Mouse (Mus musculus): ENCODE results near the gene Pitpnc1.

Gene Pitpnc1

DNA sequence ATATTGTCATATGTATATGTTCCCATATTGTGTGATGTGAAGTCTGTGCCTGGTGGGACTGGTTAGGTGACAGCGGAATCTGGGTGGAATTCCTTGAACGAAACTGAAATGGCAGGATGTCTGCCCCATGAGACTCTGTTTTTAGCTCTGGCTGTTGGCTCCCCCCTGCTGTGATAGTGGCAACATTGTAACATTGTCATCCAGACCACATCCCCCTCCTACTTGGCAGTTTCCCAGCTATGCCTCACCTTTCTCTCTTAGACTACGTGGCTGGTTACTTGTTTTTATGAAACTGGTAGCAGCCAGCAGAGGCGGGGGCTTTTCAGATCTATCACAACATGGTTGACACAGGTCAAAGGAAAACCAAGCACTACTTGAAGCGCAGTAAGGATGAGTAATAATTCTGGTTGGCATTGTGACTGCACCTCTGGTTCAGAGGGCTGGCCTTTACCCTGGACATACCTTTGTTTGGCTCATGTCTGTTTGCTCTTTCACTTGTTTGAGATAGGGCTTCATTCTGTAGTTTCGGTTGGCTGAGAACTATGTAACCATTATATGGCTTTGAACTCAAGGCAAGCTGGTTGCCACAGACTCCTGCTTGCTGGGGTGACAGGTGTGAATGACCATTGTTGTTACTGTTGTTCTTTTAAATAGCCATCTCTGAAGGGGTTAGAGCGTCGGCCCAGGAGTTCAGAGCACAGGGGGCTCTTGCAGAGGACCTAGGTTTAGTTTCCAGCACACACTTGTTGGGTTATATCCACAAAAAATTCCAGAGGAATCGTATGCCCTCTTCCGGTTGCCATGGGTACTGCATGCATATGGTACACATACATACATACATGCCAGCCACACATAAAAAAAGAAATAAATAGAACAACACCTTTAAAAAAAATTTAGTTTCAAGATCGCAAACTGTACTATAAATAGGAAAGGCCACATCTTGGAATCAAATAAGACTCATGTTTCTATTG is 183.0 kb downstream of the Pitpnc1 start:
- no peak for DNase-seq (ENCODE audit: extremely low read depth, low read depth, low spot score)

DNA sequence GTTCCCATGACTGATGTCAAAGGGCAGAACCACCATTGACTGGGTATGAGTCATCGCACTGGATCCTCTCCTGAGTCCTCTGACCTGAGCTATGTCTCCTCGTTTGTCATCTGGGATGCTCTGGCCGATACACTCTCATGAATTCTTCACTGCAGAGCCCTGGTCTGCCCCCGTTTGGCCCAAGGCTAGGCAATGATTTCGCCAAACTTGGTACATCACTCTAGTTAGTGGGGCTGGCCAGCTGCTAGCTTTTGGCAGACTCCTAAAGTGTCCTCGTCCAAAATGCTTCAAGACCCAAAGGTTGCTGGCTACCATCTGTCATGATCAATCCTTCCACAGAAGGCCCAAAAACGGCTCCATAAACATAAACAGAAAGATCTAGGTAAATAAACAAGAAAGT is 184.8 kb downstream of the Pitpnc1 start:
- no peak for DNase-seq (ENCODE audit: extremely low read depth, low read depth, low spot score)

DNA sequence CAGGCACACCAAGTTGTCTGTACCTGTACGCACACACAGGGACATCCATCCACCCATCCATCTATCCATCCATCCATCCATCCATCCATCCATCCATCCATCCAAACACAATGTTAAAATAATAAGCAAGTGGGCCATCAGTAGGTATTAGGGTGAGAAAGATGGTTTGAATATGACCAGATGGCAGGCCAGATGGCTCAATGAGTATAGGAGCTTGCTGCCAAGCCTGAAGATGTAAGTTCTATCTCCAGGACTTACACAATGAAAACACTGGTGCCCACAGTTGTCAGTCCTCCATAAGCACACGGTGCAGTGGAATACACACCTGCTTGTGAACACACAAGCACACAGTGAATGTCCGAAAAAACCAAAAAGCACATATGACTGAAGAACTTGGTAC is 186.9 kb downstream of the Pitpnc1 start:
- DNase-seq (ENCODE audit: extremely low read depth, low read depth, low spot score): no peak

DNA sequence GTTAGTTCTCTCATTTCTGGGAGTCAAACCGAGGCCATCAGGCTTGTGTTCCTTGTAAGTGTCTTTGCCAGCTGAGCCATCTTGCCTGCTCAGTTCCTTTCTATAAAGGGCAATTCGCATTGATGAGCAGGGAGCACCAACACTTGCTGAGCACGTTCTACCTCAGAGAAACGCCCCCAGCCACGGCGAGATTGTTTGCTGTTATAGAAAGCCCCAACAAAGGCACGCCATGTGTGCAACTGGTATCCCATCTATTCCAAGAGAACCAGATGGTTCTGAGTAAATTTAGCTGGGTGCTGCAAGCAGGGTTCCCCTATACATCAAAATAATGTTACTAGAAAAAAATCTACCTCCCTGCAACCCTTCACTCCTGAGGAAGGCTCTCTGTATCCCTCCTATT is 188.0 kb downstream of the Pitpnc1 start:
- no peak for DNase-seq (ENCODE audit: extremely low read depth, low read depth, low spot score)

DNA sequence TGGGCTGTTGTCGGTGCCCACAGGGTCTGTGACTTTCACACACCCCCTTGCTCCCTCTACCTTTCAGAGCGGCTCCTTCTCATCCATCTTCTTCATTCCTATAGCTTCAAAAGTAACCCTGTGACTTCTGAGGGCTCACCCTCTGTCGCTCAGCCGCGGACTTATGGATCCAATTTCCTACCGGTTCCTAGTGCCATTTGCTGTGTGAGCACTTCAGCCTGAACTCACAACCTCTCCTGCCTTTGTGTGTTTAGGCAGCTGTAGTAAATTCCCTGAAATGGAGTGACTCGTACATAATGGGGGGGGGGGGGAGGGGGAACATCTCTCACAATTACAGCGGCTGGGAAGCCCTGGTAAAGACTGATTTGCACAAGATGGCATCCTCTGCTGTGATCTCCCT is 191.2 kb downstream of the Pitpnc1 start:
- no peak for DNase-seq (ENCODE audit: extremely low read depth, low read depth, low spot score)

DNA sequence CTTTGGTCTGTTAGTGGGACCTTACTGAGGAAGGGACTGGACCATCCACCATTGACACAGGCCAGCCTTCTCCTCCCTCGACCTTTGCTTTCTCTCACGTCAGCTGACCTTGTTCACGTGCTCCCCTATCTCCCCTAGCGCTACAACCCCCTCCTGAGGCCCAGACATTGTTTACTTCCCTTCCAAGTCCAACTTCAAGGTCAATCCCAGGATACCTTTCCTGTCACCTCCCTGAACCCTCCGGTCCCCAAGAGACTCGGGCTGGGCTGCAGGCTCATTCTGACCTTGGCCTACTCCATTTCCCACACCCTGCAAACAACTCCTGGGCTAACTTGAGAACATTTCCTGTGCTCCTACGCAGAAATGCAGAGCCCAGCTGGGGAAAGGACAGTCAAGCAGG is 193.6 kb downstream of the Pitpnc1 start:
- no peak for DNase-seq (ENCODE audit: extremely low read depth, low read depth, low spot score)

DNA sequence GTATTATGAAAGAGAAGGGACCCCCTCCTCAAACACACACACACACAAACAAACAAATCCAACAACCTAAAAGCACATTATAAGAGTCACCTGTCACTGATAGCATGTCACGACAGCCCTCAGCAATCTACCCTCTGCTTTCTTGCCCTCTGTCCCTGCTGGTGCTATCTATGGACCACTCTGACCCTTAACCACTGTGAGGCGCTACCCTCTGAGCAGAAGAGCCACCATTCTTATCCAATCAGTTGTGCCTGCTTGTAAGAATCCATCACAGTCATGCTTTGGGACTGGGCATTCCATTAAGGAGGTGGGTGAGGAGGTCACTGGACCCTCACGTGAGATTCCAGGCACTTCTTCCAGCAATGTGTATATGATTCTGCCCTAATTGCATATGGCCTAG is 194.2 kb downstream of the Pitpnc1 start:
- DNase-seq (ENCODE audit: extremely low read depth, low read depth, low spot score): no peak

DNA sequence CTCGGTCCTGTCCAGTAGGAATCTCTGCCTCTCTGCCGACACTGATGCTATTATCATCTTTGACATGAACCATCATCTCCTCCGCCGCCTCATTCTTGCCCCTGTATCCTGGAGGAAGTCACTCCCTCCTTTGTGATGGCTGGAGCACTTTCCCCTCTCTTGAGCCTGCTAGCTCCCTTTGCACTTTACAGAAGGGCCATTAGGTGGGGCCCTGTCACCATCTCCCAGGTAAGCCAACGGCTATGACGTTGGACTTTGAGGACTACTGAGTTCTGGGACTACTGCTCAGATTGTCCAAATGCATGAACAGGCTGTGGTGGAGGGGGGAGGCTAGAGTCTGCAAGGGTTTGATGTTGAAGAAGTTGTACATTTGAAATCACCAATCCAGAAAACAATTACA is 194.6 kb downstream of the Pitpnc1 start:
- DNase-seq (ENCODE audit: extremely low read depth, low read depth, low spot score): no peak

DNA sequence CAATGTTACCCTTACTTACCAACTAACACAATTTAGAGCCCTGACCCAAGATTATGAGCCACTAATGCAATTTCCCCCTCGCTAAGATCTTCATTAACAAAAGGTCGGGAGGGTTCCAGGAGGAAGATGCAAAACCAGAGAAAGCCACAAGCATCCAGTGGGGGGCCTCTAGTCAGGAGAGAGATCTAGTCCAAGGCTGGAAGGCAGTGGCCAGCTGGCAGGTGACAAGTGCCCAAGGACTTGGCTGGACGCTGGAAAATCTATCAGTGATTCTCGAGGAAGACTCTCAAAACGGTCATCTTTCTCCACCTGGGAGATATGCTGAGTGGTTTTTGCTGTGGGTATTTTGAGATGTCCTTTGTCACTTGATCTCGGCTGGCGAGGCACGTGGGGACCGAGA is 196.3 kb downstream of the Pitpnc1 start:
- DNase-seq (ENCODE audit: extremely low read depth, low read depth, low spot score): no peak

DNA sequence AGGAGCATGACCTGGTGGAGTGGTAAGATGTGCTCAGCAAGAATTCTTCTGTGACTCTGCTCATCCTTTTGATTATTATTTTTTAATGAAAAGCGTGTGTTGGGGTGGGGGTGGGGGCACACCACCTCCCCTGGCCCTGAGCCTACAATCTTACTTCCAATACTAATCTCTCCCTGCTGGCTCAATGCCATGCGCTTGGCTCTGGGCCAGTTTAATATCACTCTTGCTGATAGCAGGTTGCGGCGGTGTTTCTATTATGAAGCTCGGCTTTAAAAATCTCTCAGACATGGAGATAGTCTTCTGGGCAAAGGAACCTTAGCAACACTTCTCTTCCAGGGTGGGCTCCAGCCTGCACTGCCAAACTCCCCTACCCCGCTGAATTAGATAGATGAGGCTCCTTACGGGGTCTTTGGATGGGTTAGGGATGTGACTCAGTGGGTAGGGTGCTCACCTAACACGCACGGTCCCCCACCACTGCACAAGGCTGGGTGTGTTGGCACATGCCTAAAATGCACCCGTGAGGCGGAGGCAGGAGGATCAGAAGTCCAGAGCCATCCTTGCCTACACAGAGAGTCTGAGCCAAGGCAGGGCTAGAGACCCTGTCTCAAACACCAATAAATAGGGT is 198.0 kb downstream of the Pitpnc1 start:
- no peak for DNase-seq (ENCODE audit: extremely low read depth, low read depth, low spot score)

DNA sequence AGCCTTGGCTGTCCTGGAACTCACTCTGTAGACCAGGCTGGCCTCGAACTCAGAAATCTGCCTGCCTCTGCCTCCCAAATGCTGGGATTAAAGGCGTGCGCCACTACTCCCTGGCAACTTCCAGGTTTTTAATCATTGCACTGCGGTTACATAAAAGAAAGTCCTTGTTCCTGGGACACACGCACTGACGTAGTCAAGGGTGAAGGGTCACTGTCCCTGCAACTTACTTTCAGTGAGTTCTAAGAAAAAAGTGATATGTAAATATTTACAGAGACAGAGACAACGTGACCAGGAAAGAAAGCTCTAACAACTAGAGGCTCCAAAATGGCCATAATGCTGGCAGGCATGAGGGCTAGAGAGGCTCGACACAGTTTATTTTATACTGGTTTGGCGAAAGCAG is 199.9 kb downstream of the Pitpnc1 start:
- no peak for DNase-seq (ENCODE audit: extremely low read depth, low read depth, low spot score)

DNA sequence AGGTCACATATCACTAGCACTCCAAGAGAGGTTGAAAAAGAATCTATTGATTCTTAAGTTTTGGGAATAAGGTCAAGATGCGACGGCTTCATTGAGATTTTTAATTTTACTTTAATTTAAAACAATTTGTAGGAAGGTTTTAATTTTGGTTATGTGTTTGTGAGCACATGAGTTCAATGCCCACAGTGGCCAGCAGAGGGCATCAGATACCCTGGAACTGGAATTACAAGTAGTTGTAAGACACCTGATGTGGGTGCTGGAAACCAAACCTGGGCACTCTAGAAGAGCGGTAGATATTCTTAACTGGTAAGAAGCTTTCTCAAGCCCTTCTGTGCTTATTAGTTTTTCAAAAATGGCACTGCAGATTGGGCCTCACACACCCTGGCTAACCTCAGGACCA is 203.0 kb downstream of the Pitpnc1 start:
- no peak for DNase-seq (ENCODE audit: extremely low read depth, low read depth, low spot score)

DNA sequence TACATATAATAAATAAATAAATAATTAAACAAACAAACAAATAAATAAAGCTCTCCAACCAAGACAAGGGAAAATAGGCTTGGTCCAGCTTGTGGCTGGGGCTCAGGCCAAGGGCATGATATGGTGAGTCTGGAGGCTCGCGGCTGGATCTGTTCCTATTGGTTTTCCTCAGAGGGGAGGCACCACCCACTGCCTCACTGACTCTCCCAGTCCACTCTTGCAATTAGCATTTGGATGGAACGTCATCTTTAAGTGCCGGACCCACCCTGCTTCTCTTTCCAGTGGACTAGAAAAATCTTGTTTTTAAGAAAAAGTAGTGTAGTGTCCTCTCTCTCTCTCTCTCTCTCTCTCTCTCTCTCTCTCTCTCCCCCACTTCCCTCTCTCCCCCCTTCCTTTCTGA is 204.6 kb downstream of the Pitpnc1 start:
- no peak for DNase-seq (ENCODE audit: extremely low read depth, low read depth, low spot score)

DNA sequence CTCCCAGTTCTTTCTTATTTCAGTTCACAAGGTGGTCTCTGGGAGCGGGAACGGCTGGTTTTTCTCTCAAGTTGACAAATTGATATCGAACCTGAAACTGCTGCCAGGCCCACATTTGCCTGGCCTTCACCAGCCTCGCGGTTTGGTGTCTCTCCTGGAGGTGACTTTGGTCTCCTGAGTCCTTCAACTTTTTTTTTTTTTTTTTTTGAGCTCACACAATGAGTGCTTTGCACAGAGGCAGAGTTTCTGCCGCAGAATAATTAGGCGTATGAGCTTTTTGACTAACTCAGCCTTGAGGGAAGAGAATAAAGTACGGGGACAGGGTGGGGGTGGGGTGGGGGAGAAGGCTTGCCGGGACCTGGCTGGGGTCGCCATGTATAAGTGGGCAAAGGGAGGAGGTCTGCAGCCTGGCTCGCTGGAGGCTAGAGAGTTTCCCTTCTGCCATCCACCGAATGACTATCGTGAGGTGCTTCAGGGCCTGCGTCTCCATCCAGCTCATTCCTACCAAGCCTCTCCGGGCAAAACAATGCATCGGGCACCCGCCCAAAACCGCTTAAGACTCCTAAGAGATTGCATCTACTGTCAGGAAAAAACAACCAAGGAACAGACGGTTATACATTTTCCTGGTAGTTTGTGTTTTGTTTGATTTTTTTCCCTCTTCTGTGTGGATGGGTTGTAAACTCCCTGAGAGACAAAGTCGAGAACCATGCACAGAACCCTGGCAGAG is 205.4 kb downstream of the Pitpnc1 start:
- no peak for DNase-seq (ENCODE audit: extremely low read depth, low read depth, low spot score)

DNA sequence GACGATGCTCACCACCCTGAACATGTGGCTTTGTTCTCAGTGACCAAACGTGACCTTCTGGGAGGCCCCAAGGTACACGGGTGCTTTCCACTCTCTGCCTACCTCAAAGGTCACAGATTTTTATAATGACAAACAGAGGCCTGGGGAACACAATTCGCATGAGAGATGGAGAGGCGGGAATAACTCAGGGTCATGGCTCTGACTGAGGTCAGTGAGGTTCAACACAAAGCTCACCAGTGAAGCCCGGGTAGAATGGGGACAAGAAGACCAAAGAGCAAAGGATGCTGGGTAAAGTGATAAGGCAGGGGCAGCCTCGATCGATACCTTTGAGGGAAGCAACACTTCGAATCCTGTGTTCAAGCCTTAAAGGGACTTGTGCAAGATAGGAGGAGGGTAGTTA is 206.7 kb downstream of the Pitpnc1 start:
- no peak for DNase-seq (ENCODE audit: extremely low read depth, low read depth, low spot score)

DNA sequence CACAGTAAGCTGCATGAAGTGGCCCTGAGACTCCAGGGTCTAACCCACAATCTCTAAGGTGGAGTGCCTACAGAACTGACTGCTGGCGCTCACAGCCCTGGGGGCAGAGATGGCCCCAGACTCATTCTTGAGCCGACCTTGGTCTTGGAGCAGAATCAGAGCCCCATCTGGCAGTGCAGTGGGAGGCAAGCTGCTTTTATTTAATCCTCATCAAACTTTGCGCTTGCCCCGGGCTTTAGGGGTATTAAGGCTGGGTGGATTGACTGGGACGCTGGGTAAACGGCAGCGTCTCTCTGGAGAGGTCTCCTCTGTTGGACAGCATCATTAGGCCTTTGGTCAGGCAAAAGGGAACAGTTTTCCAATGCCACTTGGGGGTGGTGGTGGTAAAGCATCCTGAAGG is 211.1 kb downstream of the Pitpnc1 start:
- no peak for DNase-seq (ENCODE audit: extremely low read depth, low read depth, low spot score)

DNA sequence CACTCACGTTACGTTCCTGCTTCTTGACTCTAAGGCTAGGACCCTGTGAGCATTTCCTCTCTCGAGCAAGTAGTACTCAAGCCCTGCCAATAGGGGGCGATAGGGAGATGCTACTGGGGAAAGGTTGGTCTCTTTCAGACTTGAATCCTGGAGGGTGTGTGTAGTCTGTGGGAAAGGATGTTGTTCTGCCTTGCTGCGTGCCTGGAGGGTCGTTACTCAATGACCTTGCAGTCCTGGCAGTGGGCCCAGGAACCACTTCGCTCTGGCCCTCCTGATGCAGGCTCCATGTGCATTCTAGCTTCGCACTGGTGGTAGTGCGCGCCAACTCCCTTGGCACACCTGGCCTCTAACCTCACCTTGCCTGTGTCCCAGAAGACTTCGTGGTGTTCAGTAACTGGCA is 215.3 kb downstream of the Pitpnc1 start:
- DNase-seq (ENCODE audit: extremely low read depth, low read depth, low spot score): no peak

DNA sequence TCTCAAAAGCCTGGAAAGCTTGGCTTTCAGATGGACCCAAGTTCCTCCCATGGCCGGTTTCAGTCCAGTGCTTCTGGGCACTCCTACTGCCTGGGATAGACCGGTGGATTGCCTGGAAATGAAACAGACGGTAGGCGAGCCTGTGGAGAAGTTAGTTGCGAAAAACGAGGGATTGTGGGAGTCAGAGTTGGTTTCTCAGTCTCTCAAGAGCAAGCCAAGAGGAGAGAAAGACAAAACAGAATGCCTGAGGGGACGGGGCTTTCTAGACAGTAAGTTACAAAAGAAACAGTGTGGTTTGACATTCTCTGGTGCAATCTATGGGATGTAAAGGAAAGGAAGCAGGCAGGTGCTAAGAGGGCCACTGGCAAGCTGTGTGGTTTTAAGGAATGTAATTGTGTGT is 216.3 kb downstream of the Pitpnc1 start:
- peak; percentile 89 for DNase-seq (ENCODE audit: extremely low read depth, low read depth, low spot score)

DNA sequence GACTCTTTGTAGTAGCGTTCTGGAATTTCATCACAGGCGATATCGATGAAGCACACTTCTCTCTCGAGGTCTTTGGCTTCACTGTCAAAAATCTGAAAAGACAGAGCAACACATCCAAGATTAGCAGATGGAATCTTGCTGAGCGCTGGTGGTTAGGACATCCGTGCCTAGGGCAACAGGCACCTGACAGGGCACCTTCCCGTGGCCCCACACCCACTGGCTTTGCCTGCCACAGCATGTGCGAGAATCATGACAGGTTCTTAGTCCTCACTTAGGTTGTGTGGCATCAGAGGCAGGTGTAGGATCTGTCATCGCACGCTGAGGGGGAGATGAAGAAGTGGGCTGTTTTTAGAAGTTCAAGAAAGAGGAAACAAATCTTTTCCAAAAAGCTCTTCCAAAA is 218.5 kb downstream of the Pitpnc1 start:
- peak; percentile 42 for DNase-seq (ENCODE audit: extremely low read depth, low read depth, low spot score)

DNA sequence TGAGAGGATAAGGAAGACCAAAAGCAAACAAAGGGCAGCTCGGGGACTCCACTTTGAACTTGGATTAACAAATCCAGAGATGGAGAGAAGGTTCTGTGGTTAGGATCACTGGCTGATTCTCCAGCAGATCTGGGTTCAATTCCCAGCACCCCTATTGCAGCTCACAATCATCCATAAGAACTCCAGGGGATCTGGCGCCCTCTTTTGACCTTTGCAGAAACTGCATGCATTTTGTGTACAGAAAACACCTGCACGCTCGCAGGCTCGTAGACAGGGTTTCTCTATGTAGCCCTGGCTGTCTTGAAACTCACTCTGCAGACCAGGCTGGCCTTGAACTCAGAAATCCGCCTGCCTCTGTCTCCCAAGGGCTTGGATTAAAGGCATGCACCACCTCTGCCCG is 219.0 kb downstream of the Pitpnc1 start:
- no peak for DNase-seq (ENCODE audit: extremely low read depth, low read depth, low spot score)

DNA sequence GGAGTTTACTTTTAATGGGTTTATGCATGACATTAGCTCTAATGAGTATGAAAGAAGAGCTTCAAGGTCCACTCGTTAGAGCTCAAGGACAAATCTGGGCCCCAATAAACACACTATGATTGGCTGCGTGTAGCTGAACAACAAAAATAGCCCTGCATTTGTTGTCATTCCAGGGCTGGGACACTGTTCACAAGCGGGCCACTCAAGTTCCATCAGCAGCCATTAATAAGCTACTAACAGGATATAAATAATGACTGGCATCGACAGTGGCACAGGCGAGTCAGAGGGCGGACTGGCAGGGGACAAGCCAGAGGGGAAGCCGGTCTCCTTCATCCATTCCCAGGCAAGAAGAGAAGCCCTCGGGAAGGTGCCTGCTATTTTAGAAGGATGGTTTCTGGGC is 219.6 kb downstream of the Pitpnc1 start:
- no peak for DNase-seq (ENCODE audit: extremely low read depth, low read depth, low spot score)

DNA sequence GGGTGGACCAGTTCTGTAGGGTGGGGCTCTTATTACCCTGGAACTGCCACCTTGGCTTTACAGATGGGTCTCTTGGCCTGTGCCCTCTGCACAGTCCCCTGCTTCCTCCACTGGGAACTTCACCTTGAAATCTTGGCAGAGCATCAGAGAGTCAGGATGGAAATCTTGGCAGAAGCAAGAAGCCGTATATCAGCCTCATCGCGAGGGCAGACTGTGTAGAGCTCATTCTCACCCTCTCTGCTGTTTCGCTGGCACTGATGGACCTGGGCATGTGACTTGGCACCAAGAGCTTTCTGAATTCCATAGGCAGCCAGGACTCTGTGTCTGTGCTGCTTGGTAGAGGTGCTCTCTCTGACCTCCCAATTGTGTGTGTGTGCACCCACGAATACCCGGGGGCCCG is 221.7 kb downstream of the Pitpnc1 start:
- DNase-seq (ENCODE audit: extremely low read depth, low read depth, low spot score): no peak
